Mouse (Mus musculus) testis, adult 2 months (tissue): ENCODE measurements at regions not wholly inside any gene's neighbourhood (a gene's known extent, or its start where the extent isn't known, plus 50 kb on each side); places are given as distances from the start of the nearest gene placed in this dataset.

Experiments used
- H3K27ac ChIP-seq: fragments of 200-500 bp; 2 replicates; pipeline ENCODE4 v1.5.1; 2012; ENCODE audit warnings: low read depth, low read length; ENCODE audit not compliant: control insufficient read depth, insufficient read depth
- H3K27me3 ChIP-seq: fragments of 200-500 bp; 2 replicates; pipeline ENCODE4 v1.6.1; 2012; ENCODE audit warnings: mild to moderate bottlenecking, low read length, moderate library complexity; ENCODE audit not compliant: control insufficient read depth, insufficient read depth
- H3K36me3 ChIP-seq: fragments of 200-500 bp; 2 replicates; pipeline ENCODE4 v1.6.1; 2012; ENCODE audit warnings: mild to moderate bottlenecking, low read length; ENCODE audit not compliant: control insufficient read depth, insufficient read depth
- H3K4me1 ChIP-seq: fragments of 200-500 bp; 2 replicates; pipeline ENCODE4 v1.6.1; 2012; ENCODE audit warnings: low read length; ENCODE audit not compliant: control insufficient read depth, insufficient read depth
- H3K4me3 ChIP-seq: fragments of 200-500 bp; 2 replicates; pipeline ENCODE4 v1.5.1; 2012; ENCODE audit warnings: low read depth, mild to moderate bottlenecking, low read length, moderate library complexity, mixed read lengths; ENCODE audit not compliant: control insufficient read depth
- CTCF ChIP-seq: fragments of 200-500 bp; IDR thresholded peaks from 2 replicates; pipeline ENCODE4 v1.5.1; 2012; ENCODE audit warnings: low read depth, mild to moderate bottlenecking, inconsistent platforms, low read length, moderate library complexity; ENCODE audit not compliant: control insufficient read depth, insufficient read depth, insufficient replicate concordance
- POLR2A ChIP-seq: fragments of 200-500 bp; IDR thresholded peaks from 2 replicates; pipeline ENCODE4 v1.6.1; 2012; ENCODE audit warnings: low read depth, mild to moderate bottlenecking, inconsistent platforms, low read length, moderate library complexity; ENCODE audit not compliant: control insufficient read depth

DNA sequence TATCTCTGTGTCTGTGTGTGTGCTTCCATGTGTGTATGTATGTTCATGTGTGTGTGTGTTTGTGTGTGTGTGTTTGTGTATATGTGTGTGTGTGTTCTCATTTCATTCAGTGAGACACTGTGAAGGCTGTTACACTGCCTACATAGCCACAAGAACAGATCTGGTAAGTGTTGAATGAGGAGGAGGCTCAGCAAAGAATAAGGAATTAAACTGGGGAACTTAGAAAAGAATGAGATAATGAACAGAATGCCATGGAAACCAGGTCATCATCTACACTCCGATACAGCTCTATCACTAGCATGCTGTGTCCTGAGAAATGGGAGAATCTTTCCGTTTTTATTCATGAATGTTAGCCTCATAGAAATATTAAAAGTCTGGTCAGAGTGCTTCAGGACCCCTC lies 495.7 kb downstream of the Pdcd6ip start:
- no peaks in the 10 kb centered on the region for H3K36me3 ChIP-seq
- TF ChIP-seq CTCF (no peak), POLR2A (no peak)
- H3K4me1 ChIP-seq: no peaks in the 10 kb centered on the region
- no peak overlapping the region for H3K4me3 ChIP-seq
- H3K27ac ChIP-seq: no peak overlapping the region
- H3K27me3 ChIP-seq: no peaks in the 10 kb centered on the region

DNA sequence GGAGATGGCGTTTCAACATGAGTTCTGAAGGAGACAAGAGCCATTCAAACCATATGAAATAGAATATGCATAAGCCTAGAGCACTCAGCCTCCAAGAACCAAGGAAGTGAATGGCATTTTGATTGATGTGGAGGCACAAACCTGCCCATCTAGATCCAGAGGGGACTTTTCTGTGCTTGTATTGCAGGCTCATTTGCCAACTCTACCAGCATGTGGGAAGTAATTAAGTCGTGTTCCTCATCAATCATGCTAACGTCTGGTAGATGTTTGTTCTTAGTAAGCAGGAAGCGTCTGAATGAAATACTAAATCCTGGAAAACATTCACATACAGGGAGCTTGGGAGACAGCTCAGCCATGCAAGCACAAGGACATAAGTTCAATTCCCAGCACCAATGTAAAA lies 499.9 kb downstream of the Pdcd6ip start:
- H3K27me3 ChIP-seq: no peaks in the 10 kb centered on the region

DNA sequence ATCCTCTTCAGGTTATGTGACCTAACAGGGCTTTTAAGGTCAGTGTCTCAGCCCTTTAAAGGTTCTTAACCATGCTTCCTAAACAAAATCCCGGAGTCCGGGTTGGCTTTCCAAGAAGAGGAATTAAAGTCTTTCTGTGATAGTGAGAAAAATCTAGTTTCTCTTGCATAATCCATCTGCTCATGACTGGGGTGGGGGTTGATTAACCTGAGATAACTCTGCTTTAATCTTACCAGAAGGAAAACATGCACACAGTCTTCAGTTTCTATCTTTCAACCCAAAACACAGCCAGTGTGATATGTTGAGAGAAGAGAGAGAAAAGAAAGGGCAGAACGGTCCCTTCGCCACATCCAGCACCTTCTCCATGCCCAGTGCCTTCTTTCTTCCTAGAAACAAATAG lies 508.8 kb downstream of the Pdcd6ip start:
- Histone ChIP-seq H3K4me3 (no peak overlapping the region), H3K36me3 (no peaks in the 10 kb centered on the region), H3K27me3 (no peaks in the 10 kb centered on the region), H3K27ac (no peak overlapping the region), H3K4me1 (no peaks in the 10 kb centered on the region)
- TF ChIP-seq CTCF: no peak

More for the DNA sequence above, 499.9 kb downstream of the Pdcd6ip start:
- Histone ChIP-seq H3K27ac (no peak overlapping the region), H3K4me1 (no peaks in the 10 kb centered on the region), H3K36me3 (no peaks in the 10 kb centered on the region), H3K4me3 (no peak overlapping the region)
- TF ChIP-seq CTCF (no peak), POLR2A (no peak)

DNA sequence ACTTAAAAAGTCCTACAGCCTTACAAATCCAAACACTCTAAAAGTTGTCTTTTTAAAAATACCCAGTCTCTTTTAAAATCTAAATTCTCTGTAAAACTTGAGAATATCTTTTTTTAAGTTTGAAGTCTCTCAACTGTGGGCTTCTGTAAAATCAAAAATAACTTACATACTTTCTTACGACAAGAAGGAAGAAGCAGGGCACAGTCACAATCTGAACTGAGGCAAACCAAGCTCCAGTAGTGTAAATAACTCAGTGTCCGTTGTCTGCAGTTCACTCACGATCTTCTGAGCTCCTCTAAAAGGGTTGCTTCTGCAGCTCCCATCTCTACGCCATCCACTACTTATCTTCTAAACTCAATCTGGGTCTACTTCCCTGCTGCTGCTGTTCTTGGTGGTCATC lies 512.5 kb downstream of the Pdcd6ip start:
- no peak overlapping the region for H3K4me3 ChIP-seq
- no peaks in the 10 kb centered on the region for H3K36me3 ChIP-seq
- TF ChIP-seq CTCF (no peak), POLR2A (no peak)
- no peaks in the 10 kb centered on the region for H3K27me3 ChIP-seq
- H3K4me1 ChIP-seq: no peaks in the 10 kb centered on the region
- H3K27ac ChIP-seq: no peak overlapping the region

DNA sequence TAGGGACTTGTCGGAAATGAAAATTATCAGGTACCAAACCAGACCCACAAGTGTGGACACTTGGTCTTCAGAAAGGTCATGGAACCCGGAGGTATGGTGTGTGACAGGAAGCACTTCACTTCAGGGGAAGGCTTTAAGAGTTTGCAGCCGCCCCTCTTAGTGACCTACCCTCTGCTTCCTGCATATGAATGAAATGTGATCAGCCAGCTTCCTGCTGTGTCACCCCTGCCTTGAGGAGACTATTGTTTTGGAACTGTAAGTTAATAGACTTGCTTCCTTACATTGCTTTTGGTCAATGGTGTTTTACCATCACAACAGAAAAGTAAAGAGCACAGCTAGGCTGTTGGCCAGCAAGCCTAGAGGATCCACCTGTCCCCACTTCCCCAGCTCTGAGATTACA lies 515.3 kb downstream of the Pdcd6ip start:
- Histone ChIP-seq H3K4me1 (no peaks in the 10 kb centered on the region), H3K4me3 (no peak overlapping the region), H3K27ac (no peak overlapping the region), H3K27me3 (no peaks in the 10 kb centered on the region), H3K36me3 (no peaks in the 10 kb centered on the region)
- no peak for TF ChIP-seq POLR2A
- TF ChIP-seq CTCF: no peak

DNA sequence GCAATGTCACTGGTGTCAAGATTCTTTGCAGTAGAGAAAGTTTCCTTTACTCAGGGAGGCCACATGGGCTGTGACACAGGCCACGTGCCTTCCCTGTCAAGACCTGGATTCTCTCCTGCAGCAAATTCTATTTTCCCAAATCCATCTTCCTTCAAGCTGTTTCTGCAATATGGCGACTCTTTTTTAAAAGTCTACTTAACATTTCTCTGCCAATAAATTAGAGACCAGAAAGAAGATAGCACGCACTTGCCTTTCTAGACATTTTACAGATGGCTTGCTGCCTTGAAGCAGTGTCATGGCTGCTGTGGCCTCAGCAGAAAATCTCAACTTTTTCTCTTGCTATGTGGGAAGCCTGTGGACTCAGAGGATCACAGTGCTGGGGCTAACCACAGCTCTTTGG lies 516.9 kb downstream of the Pdcd6ip start:
- Histone ChIP-seq H3K4me3 (no peak overlapping the region), H3K27ac (no peak overlapping the region), H3K27me3 (no peaks in the 10 kb centered on the region), H3K36me3 (no peaks in the 10 kb centered on the region), H3K4me1 (no peaks in the 10 kb centered on the region)
- TF ChIP-seq POLR2A (no peak), CTCF (no peak)

DNA sequence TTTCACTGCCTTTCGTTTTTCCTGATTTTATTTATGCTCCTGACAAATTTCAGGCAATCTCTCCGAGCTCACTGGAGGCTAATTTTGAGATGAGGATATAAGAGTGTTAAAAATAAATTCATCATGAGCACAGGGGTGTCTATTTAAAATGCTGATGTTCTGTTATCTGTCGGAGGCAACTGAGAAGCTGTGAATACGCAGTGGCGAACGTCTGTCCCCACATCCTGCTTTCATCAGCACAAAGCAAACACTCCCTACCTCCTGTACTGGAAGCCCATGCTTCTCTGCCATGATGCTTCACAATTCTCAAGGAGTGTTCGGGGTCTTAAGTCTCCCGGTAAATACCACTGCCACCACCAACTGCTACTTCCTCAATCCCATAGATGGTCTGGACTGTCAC lies 526.9 kb downstream of the Pdcd6ip start:
- H3K27me3 ChIP-seq: no peaks in the 10 kb centered on the region
- H3K4me3 ChIP-seq: no peak overlapping the region
- no peak overlapping the region for H3K27ac ChIP-seq
- H3K4me1 ChIP-seq: no peaks in the 10 kb centered on the region; the same call in 1 of the 2 replicates
- TF ChIP-seq POLR2A: no peak
- no peak for TF ChIP-seq CTCF
- no peaks in the 10 kb centered on the region for H3K36me3 ChIP-seq

DNA sequence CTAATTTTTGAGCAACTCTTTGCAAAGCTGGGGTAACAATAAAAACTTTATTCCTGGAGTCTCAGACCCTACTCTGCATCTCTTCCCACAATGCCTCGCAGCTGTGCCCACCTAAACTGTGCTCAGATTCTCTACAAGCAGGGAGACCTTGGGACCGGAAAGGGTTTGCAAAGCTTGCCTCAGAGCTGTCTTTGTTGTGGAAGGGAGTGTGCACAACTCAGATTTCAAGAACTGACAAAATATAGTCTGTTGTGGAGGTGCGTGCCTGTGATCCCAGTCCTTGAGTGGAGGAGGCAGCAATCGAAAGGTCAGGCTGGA lies 530.2 kb downstream of the Pdcd6ip start:
- H3K4me1 ChIP-seq: no peaks in the 10 kb centered on the region; the same call in 1 of the 2 replicates
- no peaks in the 10 kb centered on the region for H3K36me3 ChIP-seq
- no peak overlapping the region for H3K27ac ChIP-seq
- H3K4me3 ChIP-seq: no peak overlapping the region
- no peaks in the 10 kb centered on the region for H3K27me3 ChIP-seq
- TF ChIP-seq CTCF (no peak), POLR2A (no peak)
